Mouse (Mus musculus) cerebellum, postnatal 36 days (tissue): ENCODE measurements around the gene Zrsr1.

Experiments
- DNase-seq, 2 experiments: peaks; one replicate each; pipeline ENCODE4 v3.0.0; 2021 to 2022; ENCODE audit warnings: mixed read lengths in 2 of 2

Gene Zrsr1

DNA sequence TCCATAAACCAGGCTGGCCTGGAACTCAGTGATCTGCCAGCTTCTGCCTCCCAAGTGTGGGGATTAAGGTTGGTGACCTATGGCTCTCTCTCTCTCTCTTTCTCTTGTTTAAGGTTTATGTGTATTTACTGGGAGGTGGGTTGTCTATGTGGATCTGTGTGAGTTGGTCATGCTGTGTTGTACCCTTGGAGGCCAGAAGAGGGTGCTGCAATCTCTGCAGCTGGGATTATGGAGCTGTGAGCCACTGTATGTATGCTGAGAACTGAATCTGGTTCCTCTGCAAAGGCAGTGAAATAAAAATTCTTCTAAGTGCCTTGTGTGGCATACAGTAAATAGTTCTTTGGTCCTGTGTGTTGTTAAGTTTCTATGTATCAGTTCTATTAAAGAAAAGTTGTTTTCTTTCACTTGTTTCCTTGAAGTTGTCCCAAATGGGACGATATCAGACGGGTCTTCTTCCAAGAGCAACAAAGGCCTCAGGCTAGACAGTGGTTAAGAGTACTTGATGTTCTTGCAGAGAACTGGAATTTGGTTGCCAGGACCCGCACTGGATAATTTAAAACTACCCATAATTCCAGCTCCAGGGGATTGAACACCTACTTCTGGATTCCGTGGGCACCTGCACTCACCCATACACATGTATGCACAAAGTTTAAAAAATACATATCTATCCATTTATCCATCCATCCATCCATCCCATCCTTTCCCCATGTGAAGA is 41.9 kb downstream of the Zrsr1 start:
- DNase-seq, result no peak

DNA sequence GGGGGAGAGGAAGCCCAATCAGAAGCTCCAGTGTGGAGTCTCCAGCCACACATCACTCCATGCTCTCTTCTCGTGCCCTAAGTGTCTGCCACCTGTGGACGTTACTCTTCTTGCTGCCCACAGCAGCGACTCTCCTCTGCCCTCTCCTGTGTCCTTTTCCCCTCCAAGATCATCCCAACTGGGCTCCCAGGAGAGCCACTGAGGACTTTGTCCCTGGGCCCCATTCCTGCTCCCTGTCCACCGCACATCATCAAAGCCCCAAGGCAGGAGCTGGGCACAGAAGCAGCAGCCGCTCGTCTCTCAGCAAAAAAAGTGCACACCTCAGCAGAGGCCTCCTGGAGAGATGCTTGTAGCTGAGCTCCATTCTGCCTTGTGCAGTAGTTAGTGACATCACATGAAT is 43.2 kb downstream of the Zrsr1 start:
- no peak for DNase-seq

DNA sequence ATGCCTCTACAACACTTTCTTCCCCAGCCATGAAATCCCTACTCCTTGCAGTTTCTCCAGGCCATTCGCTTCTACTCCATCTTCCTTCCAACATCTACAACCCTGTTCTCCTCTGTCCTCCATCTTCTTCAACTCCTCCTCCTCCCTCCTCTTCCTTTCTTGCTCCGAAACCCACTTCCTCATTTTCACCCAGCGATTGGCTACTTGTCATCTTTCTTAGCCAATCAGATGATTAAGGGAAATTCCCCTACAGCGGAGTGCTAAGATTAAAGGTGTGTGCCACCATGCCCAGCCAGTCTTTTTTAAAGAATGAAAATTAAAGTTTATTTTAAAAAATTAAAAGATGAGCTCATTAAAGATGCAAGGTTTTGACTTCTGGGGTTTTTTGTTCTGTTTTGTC is 46.1 kb downstream of the Zrsr1 start:
- DNase-seq, result no peak

DNA sequence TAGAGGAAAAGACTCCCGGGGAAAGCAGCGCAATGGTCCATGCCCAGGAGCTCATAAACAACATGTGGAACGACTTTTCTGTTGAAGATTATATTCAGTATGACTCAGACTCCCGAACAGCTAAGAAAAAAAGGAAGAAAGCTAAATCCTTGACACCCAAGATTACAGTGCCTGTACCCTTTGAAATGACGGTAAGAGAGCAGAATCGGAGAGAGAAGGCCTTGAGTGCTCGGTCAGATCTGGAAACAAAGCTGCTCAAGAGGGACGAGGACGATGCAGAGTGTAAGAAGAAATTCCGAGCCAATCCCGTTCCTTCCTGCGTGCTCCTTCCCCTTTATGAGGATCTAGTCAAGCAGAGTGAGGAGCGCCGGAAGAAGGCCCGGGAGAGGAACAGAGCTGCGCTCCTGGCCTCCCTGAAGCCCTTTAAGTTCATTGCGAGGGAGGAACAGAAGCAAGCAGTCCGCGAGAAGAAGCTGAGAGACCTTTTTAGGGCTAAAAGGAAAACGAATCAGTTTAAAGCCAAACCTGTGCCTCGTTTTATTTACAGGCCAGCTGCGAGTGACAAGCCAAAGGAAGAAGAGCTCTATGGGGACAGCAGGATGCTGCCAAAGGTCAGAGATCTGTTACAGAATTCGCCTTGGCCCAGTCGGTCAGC is 48.4 kb downstream of the Zrsr1 start:
- DNase-seq, result no peak

DNA sequence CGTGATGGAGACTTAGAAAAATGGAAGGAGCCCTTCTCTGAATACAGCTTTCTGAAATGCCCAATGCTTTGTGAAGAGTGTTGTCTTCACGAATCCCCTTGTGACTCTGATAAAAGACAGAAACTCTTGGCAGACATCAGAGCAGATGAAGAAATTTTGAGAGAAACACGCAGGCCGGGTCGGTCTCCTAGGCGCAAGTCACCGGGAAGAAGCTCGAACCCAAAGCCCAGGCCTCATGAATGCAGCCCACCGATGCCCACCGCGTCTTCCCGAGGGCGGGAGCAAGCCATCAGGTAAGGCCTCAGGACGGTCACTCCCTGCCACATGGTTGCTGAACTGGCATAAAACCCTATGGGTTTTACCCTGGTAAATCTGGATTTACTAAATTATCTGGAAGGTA is 49.0 kb downstream of the Zrsr1 start:
- DNase-seq, result no peak

DNA sequence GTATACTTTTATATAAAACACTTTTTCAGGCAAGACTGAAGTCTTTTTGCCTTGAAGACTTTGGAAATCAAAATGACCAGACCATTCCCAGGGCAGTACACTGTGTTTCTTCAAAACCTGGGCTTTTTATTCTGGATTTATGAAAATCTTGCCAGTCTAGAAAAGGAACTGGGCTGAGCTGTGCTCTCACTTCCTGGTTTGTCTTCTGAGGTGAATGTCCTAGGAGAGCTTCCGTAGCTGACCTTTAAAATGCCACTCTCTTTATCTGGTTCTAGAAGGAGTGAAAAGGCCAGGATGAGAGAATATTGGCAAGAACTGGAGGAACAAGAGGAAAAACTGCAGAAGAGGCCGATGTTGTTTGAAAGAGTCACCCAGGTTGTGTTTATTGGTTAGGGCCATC is 51.4 kb downstream of the Zrsr1 start:
- DNase-seq, result no peak

DNA sequence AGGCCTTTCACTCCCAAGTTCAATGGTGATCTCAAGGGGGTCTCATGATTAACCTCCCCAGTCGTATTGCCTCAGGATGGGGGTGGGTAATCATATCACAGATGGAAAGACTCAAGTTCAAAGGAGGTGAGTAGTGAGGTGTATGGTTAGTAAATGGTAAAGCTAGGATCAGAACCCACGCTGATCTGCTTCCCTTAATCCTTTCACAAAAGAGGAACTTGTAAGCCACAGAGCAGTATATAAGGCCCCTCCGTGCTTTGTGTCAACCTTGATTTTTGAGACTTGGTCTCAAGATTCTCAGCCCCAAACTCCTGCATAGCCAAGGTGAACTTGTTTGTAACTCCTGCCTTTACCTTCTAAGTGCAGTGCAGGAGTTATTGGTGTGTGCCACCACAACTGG is 52.4 kb downstream of the Zrsr1 start:
- no peak for DNase-seq
